Mouse (Mus musculus) brain, embryonic 14.5 days (tissue): ENCODE measurements around the gene Adcy2. TPM values are rescaled to one million over a fixed set of nuclear protein-coding genes. Genes with fewer than 3 reads are reported as not detected.
A peak's percentile ranks its signal among the peaks of the same experiment; 100 is the strongest.

Experiments used
- DNase-seq: peaks from one replicate; pipeline ENCODE4 v3.0.0-alpha.2; 2011; ENCODE audit warnings: low read depth
- CTCF ChIP-seq: fragments of 200-500 bp; IDR thresholded peaks from 2 replicates; pipeline ENCODE4 v1.5.1; 2012; ENCODE audit warnings: inconsistent platforms, mild to moderate bottlenecking, moderate library complexity, borderline replicate concordance; ENCODE audit not compliant: insufficient read depth, insufficient read length; ENCODE audit errors: extremely low read depth
- POLR2A ChIP-seq: fragments of 200-500 bp; IDR thresholded peaks from 2 replicates; pipeline ENCODE4 v1.6.1; 2012; ENCODE audit warnings: mild to moderate bottlenecking, inconsistent platforms, borderline replicate concordance; ENCODE audit not compliant: poor library complexity, insufficient read depth, insufficient read length, severe bottlenecking; ENCODE audit errors: extremely low read depth
- polyA plus RNA-seq: library from polyadenylated mRNA; depleted of rRNA; stranded (reverse); fragments of >200 nt; gene quantifications from 2 replicates; pipeline ENCODE4 v1.2.3, GENCODE M21; 2012

Gene Adcy2
- polyA plus RNA-seq, 1 experiment = 16.0 TPM

- no peak for DNase-seq
- TF ChIP-seq POLR2A (no peak), CTCF (no peak)
Observed at GRCm38 (mm10) chr13:68931602-68932282, 67.6 kb downstream of the Adcy2 start.

GRCm38 (mm10) chr13:68928469-68928868 lies 70.9 kb downstream of the Adcy2 start:
- no peak for TF ChIP-seq POLR2A
- TF ChIP-seq CTCF = no peak
- DNase-seq = no peak

GRCm38 (mm10) chr13:68913666-68914288 lies 85.6 kb downstream of the Adcy2 start:
- no peak for DNase-seq
- TF ChIP-seq CTCF (no peak), POLR2A (no peak)

- TF ChIP-seq CTCF (no peak), POLR2A (no peak)
Observed at GRCm38 (mm10) chr13:68906667-68907066, 92.7 kb downstream of the Adcy2 start.

GRCm38 (mm10) chr13:68902708-68903107 lies 96.6 kb downstream of the Adcy2 start:
- TF ChIP-seq CTCF (no peak), POLR2A (no peak)
- no peak for DNase-seq

More at GRCm38 (mm10) chr13:68906667-68907066, 92.7 kb downstream of the Adcy2 start:
- no peak for DNase-seq

- no peak for DNase-seq
- TF ChIP-seq CTCF (no peak), POLR2A (no peak)
Observed at GRCm38 (mm10) chr13:68889929-68890593, 109.3 kb downstream of the Adcy2 start.

- no peak for DNase-seq
- TF ChIP-seq POLR2A (no peak), CTCF (no peak)
Observed at GRCm38 (mm10) chr13:68868776-68869175, 130.6 kb downstream of the Adcy2 start.

- no peak for TF ChIP-seq CTCF
- no peak for TF ChIP-seq POLR2A
Observed at GRCm38 (mm10) chr13:68867940-68868655, 131.2 kb downstream of the Adcy2 start.

GRCm38 (mm10) chr13:68860036-68860435 lies 139.3 kb downstream of the Adcy2 start:
- no peak for TF ChIP-seq POLR2A
- TF ChIP-seq CTCF = no peak
- peak; percentile 67 for DNase-seq

More at GRCm38 (mm10) chr13:68867940-68868655, 131.2 kb downstream of the Adcy2 start:
- peak; percentile 54 for DNase-seq

- no peak for DNase-seq
- TF ChIP-seq CTCF (no peak), POLR2A (no peak)
Observed at GRCm38 (mm10) chr13:68848265-68848664, 151.1 kb downstream of the Adcy2 start.

GRCm38 (mm10) chr13:68839517-68839916 lies 159.8 kb downstream of the Adcy2 start:
- DNase-seq = no peak
- TF ChIP-seq CTCF = no peak
